Mouse (Mus musculus) olfactory bulb, adult 2 months (tissue): Measurements from ENCODE around the gene Camkmt. TPM values are rescaled to one million over a fixed set of nuclear protein-coding genes. Genes with fewer than 3 reads are reported as not detected.

Experiments used
- H3K27ac ChIP-seq: fragments of 200-500 bp; 2 replicates; pipeline ENCODE4 v1.5.1; 2012; ENCODE audit warnings: low read depth, low read length; ENCODE audit not compliant: insufficient read depth
- H3K4me1 ChIP-seq: fragments of 200-500 bp; 2 replicates; pipeline ENCODE4 v1.6.1; 2012; ENCODE audit warnings: low read length; ENCODE audit not compliant: control insufficient read depth, insufficient read depth
- H3K4me3 ChIP-seq: fragments of 200-500 bp; 2 replicates; pipeline ENCODE4 v1.5.1; 2012; ENCODE audit warnings: mild to moderate bottlenecking, low read depth, low read length, moderate library complexity; ENCODE audit not compliant: insufficient read depth
- CTCF ChIP-seq: fragments of 200-500 bp; IDR thresholded peaks from 2 replicates; pipeline ENCODE4 v1.5.1; 2012; ENCODE audit warnings: low read depth, mild to moderate bottlenecking, low read length, moderate library complexity; ENCODE audit not compliant: insufficient read depth
- POLR2A ChIP-seq: fragments of 200-500 bp; IDR thresholded peaks from 2 replicates; pipeline ENCODE4 v1.6.1; 2012; ENCODE audit warnings: mild to moderate bottlenecking, low read depth, low read length, moderate library complexity; ENCODE audit not compliant: insufficient read depth
- WGBS: fragments of 180-500 bp; shearing (Covaris S2); methylation state at CpG from one replicate; pipeline ENCODE4 v1.1.7; 2018; 5-methylcytosine and 5-hydroxymethylcytosine counted together
- polyA plus RNA-seq: library from polyadenylated mRNA; stranded (reverse); fragments of >200 nt; gene quantifications from 2 replicates; pipeline ENCODE4 v1.2.4, GENCODE M21; 2012; ENCODE audit warnings: low replicate concordance; ENCODE audit not compliant: missing spikeins, insufficient read depth, insufficient read length

The Camkmt gene
- polyA plus RNA-seq, 1 experiment, result not detected

- Histone ChIP-seq H3K4me1 (no peaks in the 10 kb centered on the region), H3K27ac (no peak overlapping the region), H3K4me3 (no peak overlapping the region)
- no peak for TF ChIP-seq POLR2A
- TF ChIP-seq CTCF, result no peak
- 95% methylated on average over 9 of the region's 9 CpGs for WGBS
These were observed 265.0 kb downstream of the Camkmt start for GRCm38 (mm10) chr17:85355356-85355755.

- H3K4me1 ChIP-seq, result no peaks in the 10 kb centered on the region
- no peak overlapping the region for H3K27ac ChIP-seq
- no peak overlapping the region for H3K4me3 ChIP-seq
- TF ChIP-seq POLR2A (no peak), CTCF (no peak)
- 92% methylated on average over 7 of the region's 7 CpGs for WGBS
These were observed 270.7 kb downstream of the Camkmt start for GRCm38 (mm10) chr17:85361006-85361405.

DNA sequence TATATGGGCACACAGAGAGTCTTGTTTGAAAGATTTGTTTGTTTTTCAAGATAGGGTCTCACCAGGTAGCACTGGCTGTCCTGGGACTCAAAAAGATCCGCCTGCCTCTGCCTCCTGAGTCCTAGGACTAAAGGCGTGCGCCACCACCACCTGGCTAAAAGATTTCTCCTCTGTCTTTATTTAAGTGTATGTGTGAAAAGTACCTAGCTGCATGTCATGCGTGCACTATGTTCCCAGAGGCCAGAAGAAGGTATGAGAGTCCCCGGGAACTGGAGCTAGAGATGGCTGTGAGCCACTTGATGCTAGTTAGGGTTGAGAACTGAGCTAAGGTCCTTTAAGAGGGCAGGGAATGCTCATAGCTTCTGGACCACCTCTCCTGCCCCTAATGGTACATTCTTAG is 277.0 kb downstream of the Camkmt start:
- TF ChIP-seq POLR2A (no peak), CTCF (no peak)
- no peaks in the 10 kb centered on the region for H3K4me1 ChIP-seq
- no peak overlapping the region for H3K4me3 ChIP-seq
- 97% methylated on average over 5 of the region's 5 CpGs for WGBS
- no peak overlapping the region for H3K27ac ChIP-seq

DNA sequence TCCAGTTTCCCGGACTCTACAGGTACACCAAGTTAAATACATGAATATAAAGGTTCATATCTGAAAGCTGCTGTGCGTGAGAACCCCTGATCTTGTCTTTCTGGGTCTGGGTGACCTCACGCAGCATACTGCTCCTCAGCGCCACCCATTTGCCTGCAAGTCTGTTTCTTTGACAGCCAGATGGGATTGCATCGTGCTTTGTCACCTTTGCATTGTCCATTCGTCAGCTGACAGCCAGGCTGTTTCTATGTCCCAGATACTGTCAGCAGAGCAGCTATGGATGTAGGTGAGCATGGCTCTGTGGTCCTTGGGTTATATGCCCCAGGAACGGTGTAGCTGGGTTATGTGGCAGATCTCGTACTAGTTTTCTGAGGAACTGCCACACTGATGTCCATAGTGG is 278.4 kb downstream of the Camkmt start:
- 86% methylated on average over 8 of the region's 8 CpGs for WGBS

GRCm38 (mm10) chr17:85372076-85372475 is 281.7 kb downstream of the Camkmt start:
- Histone ChIP-seq H3K27ac (no peak overlapping the region), H3K4me3 (no peak overlapping the region), H3K4me1 (no peaks in the 10 kb centered on the region)
- TF ChIP-seq CTCF, result no peak
- no peak for TF ChIP-seq POLR2A
- 89% methylated on average over 13 of the region's 13 CpGs for WGBS

More for the DNA sequence above, 278.4 kb downstream of the Camkmt start:
- no peak overlapping the region for H3K4me3 ChIP-seq
- TF ChIP-seq POLR2A, result no peak
- TF ChIP-seq CTCF, result no peak
- H3K4me1 ChIP-seq, result no peaks in the 10 kb centered on the region
- no peak overlapping the region for H3K27ac ChIP-seq

GRCm38 (mm10) chr17:85372523-85372922 is 282.2 kb downstream of the Camkmt start:
- WGBS, result 93% methylated on average over 7 of the region's 7 CpGs
- Histone ChIP-seq H3K4me3 (no peak overlapping the region), H3K4me1 (no peaks in the 10 kb centered on the region), H3K27ac (no peak overlapping the region)
- TF ChIP-seq POLR2A (no peak), CTCF (no peak)

DNA sequence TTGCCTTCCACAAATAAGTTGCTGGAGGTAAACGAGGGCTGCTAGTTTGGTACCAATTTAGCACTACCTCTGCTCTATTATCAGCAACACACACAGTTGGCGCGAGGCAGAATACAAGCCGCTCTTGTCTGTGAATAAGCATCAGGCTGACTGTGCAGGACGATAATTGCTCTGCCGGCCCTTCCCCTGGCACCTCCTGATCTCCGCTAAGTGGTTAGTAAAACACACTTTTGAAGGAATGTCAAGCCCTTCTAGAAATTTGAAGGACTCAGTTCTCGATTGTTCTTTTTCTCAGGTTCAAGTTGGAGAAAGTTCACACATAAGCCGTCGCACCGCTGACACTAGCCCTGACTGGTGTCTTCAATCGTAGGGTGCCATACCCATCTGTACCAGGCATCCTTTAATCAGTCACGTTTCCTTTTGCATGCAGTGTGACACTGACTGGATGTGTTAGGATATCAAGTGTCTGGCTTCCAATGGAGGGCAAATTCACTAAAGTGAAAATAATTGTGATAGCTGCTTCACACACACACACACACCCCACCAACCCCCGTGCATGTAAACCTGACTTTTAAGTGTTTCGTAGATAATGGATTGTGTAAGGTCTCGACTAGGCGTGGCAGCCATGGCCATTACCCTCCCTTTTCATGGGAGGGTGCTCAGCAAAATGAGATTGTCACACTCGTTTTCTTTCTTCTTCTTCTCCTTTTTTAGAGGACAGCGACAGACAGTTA is 283.9 kb downstream of the Camkmt start:
- Histone ChIP-seq H3K27ac (no peak overlapping the region), H3K4me3 (no peak overlapping the region)
- no peak for TF ChIP-seq CTCF

DNA sequence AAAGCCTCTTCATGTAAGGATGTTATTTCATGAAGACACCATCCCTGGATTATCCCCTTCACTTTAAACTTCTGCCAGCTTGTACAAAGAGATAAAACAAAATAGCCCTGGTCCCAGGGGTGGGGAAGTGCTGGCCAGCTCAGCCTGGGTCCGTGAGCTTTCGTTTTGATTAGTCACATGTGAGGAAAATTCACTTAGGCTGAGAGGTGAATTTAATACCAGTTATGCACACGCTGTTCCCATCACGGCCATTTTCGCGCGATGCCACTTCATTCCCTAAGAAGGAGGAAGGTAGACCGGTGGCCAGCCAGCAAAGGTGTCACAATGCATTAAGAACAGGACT is 284.5 kb downstream of the Camkmt start:
- no peak for TF ChIP-seq CTCF
- no peak for TF ChIP-seq POLR2A
- Histone ChIP-seq H3K4me1 (no peaks in the 10 kb centered on the region), H3K27ac (no peak overlapping the region), H3K4me3 (no peak overlapping the region)
- WGBS, result 90% methylated on average over 8 of the region's 8 CpGs

More for the DNA sequence above, 283.9 kb downstream of the Camkmt start:
- WGBS, result 63% methylated on average over 19 of the region's 19 CpGs
- H3K4me1 ChIP-seq, result no peaks in the 10 kb centered on the region

GRCm38 (mm10) chr17:85375523-85375922 is 285.2 kb downstream of the Camkmt start:
- Histone ChIP-seq H3K4me3 (no peak overlapping the region), H3K27ac (no peak overlapping the region), H3K4me1 (no peaks in the 10 kb centered on the region)
- 66% methylated on average over 10 of the region's 10 CpGs for WGBS
- no peak for TF ChIP-seq POLR2A

- TF ChIP-seq POLR2A (no peak), CTCF (no peak)
- no peak overlapping the region for H3K4me3 ChIP-seq
- 49% methylated on average over 8 of the region's 8 CpGs for WGBS
- no peak overlapping the region for H3K27ac ChIP-seq
- H3K4me1 ChIP-seq, result no peaks in the 10 kb centered on the region
These were observed 287.1 kb downstream of the Camkmt start for GRCm38 (mm10) chr17:85377496-85377895.
